Mouse (Mus musculus): ENCODE measurements around the gene Pllp. TPM values are rescaled to one million over a fixed set of nuclear protein-coding genes. Genes with fewer than 3 reads are reported as not detected.
A peak's percentile ranks its signal among the peaks of the same experiment; 100 is the strongest.

Pllp gene
- polyA plus RNA-seq, 1 experiment from 2014 or later = 0.90 TPM

GRCm38 (mm10) chr8:94703972-94704668, 8.0 kb upstream of the Pllp start:
- peak; percentile 98 for DNase-seq (ENCODE audit: low spot score)

- peak; percentile 79 for DNase-seq (ENCODE audit: low spot score)
These were observed 7.1 kb upstream of the Pllp start for GRCm38 (mm10) chr8:94702844-94703813.

- DNase-seq (ENCODE audit: low spot score) = no peak
These were observed 6.1 kb upstream of the Pllp start for GRCm38 (mm10) chr8:94702156-94702555.

GRCm38 (mm10) chr8:94700421-94700935, 4.4 kb upstream of the Pllp start:
- DNase-seq (ENCODE audit: low spot score) = no peak

GRCm38 (mm10) chr8:94699366-94699765, 3.3 kb upstream of the Pllp start:
- no peak for DNase-seq (ENCODE audit: low spot score)

GRCm38 (mm10) chr8:94697956-94698355, 1.9 kb upstream of the Pllp start:
- DNase-seq (ENCODE audit: low spot score) = no peak

- no peak for DNase-seq (ENCODE audit: low spot score)
These were observed 488 bp upstream of the Pllp start for GRCm38 (mm10) chr8:94696566-94696965.

GRCm38 (mm10) chr8:94695341-94695993, 611 bp downstream of the Pllp start:
- no peak for DNase-seq (ENCODE audit: low spot score)

- no peak for DNase-seq (ENCODE audit: low spot score)
These were observed 1.4 kb downstream of the Pllp start for GRCm38 (mm10) chr8:94694701-94695100.

GRCm38 (mm10) chr8:94685953-94686352, 10.1 kb downstream of the Pllp start:
- no peak for DNase-seq (ENCODE audit: low spot score)

GRCm38 (mm10) chr8:94684287-94684686, 11.8 kb downstream of the Pllp start:
- no peak for DNase-seq (ENCODE audit: low spot score)

- DNase-seq (ENCODE audit: low spot score) = no peak
These were observed 13.2 kb downstream of the Pllp start for GRCm38 (mm10) chr8:94682732-94683524.

GRCm38 (mm10) chr8:94680414-94680813, 15.7 kb downstream of the Pllp start:
- no peak for DNase-seq (ENCODE audit: low spot score)

GRCm38 (mm10) chr8:94678582-94678981, 17.5 kb downstream of the Pllp start:
- no peak for DNase-seq (ENCODE audit: low spot score)

- DNase-seq (ENCODE audit: low spot score) = no peak
These were observed 20.2 kb downstream of the Pllp start for GRCm38 (mm10) chr8:94675923-94676322.

- DNase-seq (ENCODE audit: low spot score) = no peak
These were observed 21.7 kb downstream of the Pllp start for GRCm38 (mm10) chr8:94674384-94674783.

- DNase-seq (ENCODE audit: low spot score) = peak; percentile 92
These were observed 29.4 kb downstream of the Pllp start, which contains the start of gene Arl2bp for GRCm38 (mm10) chr8:94666456-94667308. TSS of gene Arl2bp (plus strand) at chr8:94666600.

- DNase-seq (ENCODE audit: low spot score) = no peak
These were observed 31.4 kb downstream of the Pllp start for GRCm38 (mm10) chr8:94664722-94665121.

GRCm38 (mm10) chr8:94660418-94660817, 35.7 kb downstream of the Pllp start:
- no peak for DNase-seq (ENCODE audit: low spot score)

GRCm38 (mm10) chr8:94658031-94658430, 38.0 kb downstream of the Pllp start:
- DNase-seq (ENCODE audit: low spot score) = no peak

Data from thymus, postnatal 0 days (tissue).